Mouse (Mus musculus): ENCODE data around the gene Zfp131. TPM values are rescaled to one million over a fixed set of nuclear protein-coding genes. Genes with fewer than 3 reads are reported as not detected.

The Zfp131 gene
- polyA plus RNA-seq, 1 experiment from 2014 or later, result 37.2 TPM

GRCm38 (mm10) chr13:119746930-119747329 is 43.8 kb downstream of the Zfp131 start:
- Histone ChIP-seq H3K9me3 (no peaks in the 10 kb centered on the region), H3K36me3 (no peaks in the 10 kb centered on the region), H3K4me1 (replicated peaks) (peaks cover 2% of the 10 kb centered on the region), H3K27me3 (no peaks in the 10 kb centered on the region), H3K4me2 (no peak overlapping the region), H3K9ac (no peak overlapping the region), H3K4me3 (no peak overlapping the region), H3K27ac (replicated peaks) (no peak overlapping the region)
- WGBS, result 92% methylated on average over 4 of the region's 4 CpGs
- no peak for ATAC-seq (ENCODE audit: low read depth)

GRCm38 (mm10) chr13:119743470-119743869 is 47.2 kb downstream of the Zfp131 start:
- 78% methylated on average over 3 of the region's 3 CpGs for WGBS
- H3K9me3 ChIP-seq, result no peaks in the 10 kb centered on the region
- peaks cover 10% of the 10 kb centered on the region for H3K4me1 ChIP-seq (replicated peaks)
- no peak overlapping the region for H3K27ac ChIP-seq (replicated peaks)
- no peaks in the 10 kb centered on the region for H3K27me3 ChIP-seq
- no peak overlapping the region for H3K4me2 ChIP-seq
- H3K9ac ChIP-seq, result no peak overlapping the region
- no peaks in the 10 kb centered on the region for H3K36me3 ChIP-seq
- no peak overlapping the region for H3K4me3 ChIP-seq
- ATAC-seq (ENCODE audit: low read depth), result no peak

- 91% methylated on average over 6 of the region's 6 CpGs for WGBS
- Histone ChIP-seq H3K36me3 (no peaks in the 10 kb centered on the region), H3K4me3 (no peak overlapping the region), H3K4me1 (replicated peaks) (peaks cover 10% of the 10 kb centered on the region), H3K4me2 (no peak overlapping the region), H3K27me3 (no peaks in the 10 kb centered on the region), H3K27ac (replicated peaks) (no peak overlapping the region), H3K9me3 (no peaks in the 10 kb centered on the region), H3K9ac (no peak overlapping the region)
- ATAC-seq (ENCODE audit: low read depth), result no peak
Measured at GRCm38 (mm10) chr13:119742711-119743415, 47.8 kb downstream of the Zfp131 start.

- Histone ChIP-seq H3K27me3 (no peaks in the 10 kb centered on the region), H3K4me1 (replicated peaks) (peaks cover 15% of the 10 kb centered on the region), H3K4me3 (peak overlapping the region; percentile 24), H3K27ac (replicated peaks) (peak overlapping the region; percentile 54), H3K9me3 (no peaks in the 10 kb centered on the region), H3K9ac (peak overlapping the region; percentile 50), H3K36me3 (no peaks in the 10 kb centered on the region), H3K4me2 (peak overlapping the region; percentile 53)
- ATAC-seq (ENCODE audit: low read depth), result peak; percentile 62; the same call in 1 of the 2 replicates
- WGBS, result 4% methylated on average over 19 of the region's 19 CpGs
Measured at GRCm38 (mm10) chr13:119741390-119742237, 49.1 kb downstream of the Zfp131 start.

- H3K9ac ChIP-seq, result no peak overlapping the region
- 10% methylated on average over 6 of the region's 6 CpGs for WGBS
- H3K4me2 ChIP-seq, result peak overlapping the region; percentile 21; the same call in 1 of the 2 replicates
- H3K4me1 ChIP-seq (replicated peaks), result peaks cover 6% of the 10 kb centered on the region; the same call in 1 of the 2 replicates
- no peaks in the 10 kb centered on the region for H3K9me3 ChIP-seq
- H3K27ac ChIP-seq (replicated peaks), result peak overlapping the region; percentile 62
- ATAC-seq (ENCODE audit: low read depth), result 0 out of 2 replicates have a peak, but pooled peaks have one; percentile 44
- H3K36me3 ChIP-seq, result no peaks in the 10 kb centered on the region
- no peak overlapping the region for H3K4me3 ChIP-seq
- no peaks in the 10 kb centered on the region for H3K27me3 ChIP-seq
Measured at GRCm38 (mm10) chr13:119731448-119731847, 59.2 kb downstream of the Zfp131 start.

GRCm38 (mm10) chr13:119729406-119729805 is 61.3 kb downstream of the Zfp131 start:
- no peaks in the 10 kb centered on the region for H3K36me3 ChIP-seq
- H3K4me3 ChIP-seq, result no peak overlapping the region
- no peaks in the 10 kb centered on the region for H3K27me3 ChIP-seq
- no peak overlapping the region for H3K27ac ChIP-seq (replicated peaks)
- no peak overlapping the region for H3K4me2 ChIP-seq
- ATAC-seq (ENCODE audit: low read depth), result no peak
- WGBS, result 89% methylated on average over 7 of the region's 7 CpGs
- no peak overlapping the region for H3K9ac ChIP-seq
- no peaks in the 10 kb centered on the region for H3K9me3 ChIP-seq
- peaks cover 6% of the 10 kb centered on the region; the same call in 1 of the 2 replicates for H3K4me1 ChIP-seq (replicated peaks)

GRCm38 (mm10) chr13:119727608-119728387 is 62.9 kb downstream of the Zfp131 start:
- Histone ChIP-seq H3K9me3 (no peaks in the 10 kb centered on the region), H3K36me3 (no peaks in the 10 kb centered on the region), H3K4me3 (no peak overlapping the region), H3K4me1 (replicated peaks) (peaks cover 6% of the 10 kb centered on the region; the same call in 1 of the 2 replicates), H3K27me3 (no peaks in the 10 kb centered on the region), H3K27ac (replicated peaks) (no peak overlapping the region), H3K9ac (no peak overlapping the region), H3K4me2 (no peak overlapping the region)
- 83% methylated on average over 26 of the region's 26 CpGs for WGBS
- no peak for ATAC-seq (ENCODE audit: low read depth)

- 86% methylated on average over 7 of the region's 7 CpGs for WGBS
- Histone ChIP-seq H3K36me3 (no peaks in the 10 kb centered on the region), H3K9me3 (no peaks in the 10 kb centered on the region), H3K4me1 (replicated peaks) (no peaks in the 10 kb centered on the region), H3K9ac (no peak overlapping the region), H3K4me2 (no peak overlapping the region), H3K27ac (replicated peaks) (no peak overlapping the region), H3K4me3 (no peak overlapping the region), H3K27me3 (no peaks in the 10 kb centered on the region)
- ATAC-seq (ENCODE audit: low read depth), result no peak
Measured at GRCm38 (mm10) chr13:119724541-119724940, 66.1 kb downstream of the Zfp131 start.

GRCm38 (mm10) chr13:119723368-119723767 is 67.3 kb downstream of the Zfp131 start:
- H3K9ac ChIP-seq, result no peak overlapping the region
- no peaks in the 10 kb centered on the region for H3K9me3 ChIP-seq
- H3K4me1 ChIP-seq (replicated peaks), result no peaks in the 10 kb centered on the region
- no peak overlapping the region for H3K4me3 ChIP-seq
- no peak for ATAC-seq (ENCODE audit: low read depth)
- no peak overlapping the region for H3K27ac ChIP-seq (replicated peaks)
- H3K36me3 ChIP-seq, result no peaks in the 10 kb centered on the region
- H3K27me3 ChIP-seq, result no peaks in the 10 kb centered on the region
- H3K4me2 ChIP-seq, result no peak overlapping the region
- WGBS, result 89% methylated on average over 5 of the region's 5 CpGs

- H3K4me2 ChIP-seq, result no peak overlapping the region
- WGBS, result 92% methylated on average over 3 of the region's 3 CpGs
- no peak for ATAC-seq (ENCODE audit: low read depth)
Measured at GRCm38 (mm10) chr13:119722447-119722846, 68.2 kb downstream of the Zfp131 start.

GRCm38 (mm10) chr13:119716105-119716504 is 74.6 kb downstream of the Zfp131 start:
- WGBS, result 86% methylated on average over 2 of the region's 2 CpGs
- no peak for ATAC-seq (ENCODE audit: low read depth)
- no peaks in the 10 kb centered on the region for H3K4me1 ChIP-seq (replicated peaks)
- peaks cover 28% of the 10 kb centered on the region for H3K36me3 ChIP-seq
- no peak overlapping the region for H3K4me3 ChIP-seq
- H3K27me3 ChIP-seq, result no peaks in the 10 kb centered on the region
- H3K27ac ChIP-seq (replicated peaks), result no peak overlapping the region
- H3K9me3 ChIP-seq, result no peaks in the 10 kb centered on the region
- H3K4me2 ChIP-seq, result no peak overlapping the region
- no peak overlapping the region for H3K9ac ChIP-seq

More at GRCm38 (mm10) chr13:119722447-119722846, 68.2 kb downstream of the Zfp131 start:
- H3K27ac ChIP-seq (replicated peaks), result no peak overlapping the region
- H3K4me3 ChIP-seq, result no peak overlapping the region
- no peaks in the 10 kb centered on the region for H3K4me1 ChIP-seq (replicated peaks)
- H3K27me3 ChIP-seq, result no peaks in the 10 kb centered on the region
- H3K9me3 ChIP-seq, result no peaks in the 10 kb centered on the region
- no peak overlapping the region for H3K9ac ChIP-seq
- no peaks in the 10 kb centered on the region for H3K36me3 ChIP-seq

Data from neural tube, embryonic 13.5 days (tissue).